Mouse (Mus musculus): Measurements from ENCODE around the gene Irf2bpl. TPM values are rescaled to one million over a fixed set of nuclear protein-coding genes. Genes with fewer than 3 reads are reported as not detected.

Gene Irf2bpl
- polyA plus RNA-seq, 1 experiment: 0.04 TPM

DNA sequence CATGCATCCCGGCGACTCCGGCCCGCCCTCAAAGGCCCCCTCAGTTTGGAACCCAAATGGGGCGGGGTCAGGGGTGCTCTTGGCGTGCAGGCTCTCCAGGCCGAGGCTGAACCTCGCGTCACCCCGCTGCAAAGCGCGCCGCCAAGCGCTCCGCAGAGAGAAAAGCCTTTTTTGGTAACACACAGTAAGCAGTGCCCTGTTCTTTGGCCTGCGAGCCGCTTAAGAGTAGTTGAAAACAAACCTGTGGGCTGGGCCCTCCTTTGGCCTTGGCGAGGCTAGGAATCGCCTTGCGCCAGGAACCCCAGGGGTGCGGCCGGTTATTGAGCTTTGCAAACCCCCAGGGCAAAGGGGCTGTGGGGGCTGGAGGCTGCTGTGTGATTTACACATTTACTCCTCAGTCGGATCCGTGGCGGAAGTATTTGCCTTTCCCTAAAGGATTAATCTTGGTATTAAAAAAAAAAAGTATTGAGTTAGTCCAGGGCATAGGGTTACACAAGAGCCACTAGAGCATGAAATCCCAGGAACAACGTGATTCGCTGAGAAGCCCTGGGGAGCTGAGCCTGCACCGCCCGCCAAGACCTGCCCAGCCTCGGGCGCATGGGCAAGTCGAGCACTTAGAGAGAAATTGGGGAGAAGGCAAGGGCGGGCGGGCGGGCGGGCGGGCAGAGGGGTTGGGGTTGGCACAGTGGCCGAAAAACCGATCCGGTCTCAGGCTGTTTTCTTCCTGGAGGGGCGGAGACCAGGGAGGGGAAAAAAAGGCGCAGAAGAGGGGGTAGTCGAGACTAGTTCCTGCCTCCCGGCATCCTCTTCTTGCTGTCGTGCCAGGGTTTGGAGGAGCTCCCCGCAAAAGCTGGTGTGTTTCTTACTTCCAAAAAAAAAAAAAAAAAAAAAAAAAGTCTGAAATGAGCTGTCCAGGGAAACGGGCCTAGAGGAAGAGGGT, 3.8 kb upstream of the Irf2bpl start:
- Histone ChIP-seq H3K27me3 (ENCODE audit: control insufficient read depth) (peaks cover 90% of the 10 kb centered on the region), H3K36me3 (ENCODE audit: control insufficient read depth) (no peaks in the 10 kb centered on the region), H3K4me1 (ENCODE audit: control insufficient read depth) (peaks cover 36% of the 10 kb centered on the region), H3K9me3 (ENCODE audit: control insufficient read depth, low read length) (peaks cover 6% of the 10 kb centered on the region; the same call in 1 of the 2 replicates), H3K4me3 (replicated peaks) (peak overlapping the region; percentile 32)
- TF ChIP-seq GATA1 (IDR thresholded peaks at IDR 0.05; ENCODE audit: low read length) (no peak), TAL1 (IDR thresholded peaks at IDR 0.05; ENCODE audit: low read length) (no peak)

DNA sequence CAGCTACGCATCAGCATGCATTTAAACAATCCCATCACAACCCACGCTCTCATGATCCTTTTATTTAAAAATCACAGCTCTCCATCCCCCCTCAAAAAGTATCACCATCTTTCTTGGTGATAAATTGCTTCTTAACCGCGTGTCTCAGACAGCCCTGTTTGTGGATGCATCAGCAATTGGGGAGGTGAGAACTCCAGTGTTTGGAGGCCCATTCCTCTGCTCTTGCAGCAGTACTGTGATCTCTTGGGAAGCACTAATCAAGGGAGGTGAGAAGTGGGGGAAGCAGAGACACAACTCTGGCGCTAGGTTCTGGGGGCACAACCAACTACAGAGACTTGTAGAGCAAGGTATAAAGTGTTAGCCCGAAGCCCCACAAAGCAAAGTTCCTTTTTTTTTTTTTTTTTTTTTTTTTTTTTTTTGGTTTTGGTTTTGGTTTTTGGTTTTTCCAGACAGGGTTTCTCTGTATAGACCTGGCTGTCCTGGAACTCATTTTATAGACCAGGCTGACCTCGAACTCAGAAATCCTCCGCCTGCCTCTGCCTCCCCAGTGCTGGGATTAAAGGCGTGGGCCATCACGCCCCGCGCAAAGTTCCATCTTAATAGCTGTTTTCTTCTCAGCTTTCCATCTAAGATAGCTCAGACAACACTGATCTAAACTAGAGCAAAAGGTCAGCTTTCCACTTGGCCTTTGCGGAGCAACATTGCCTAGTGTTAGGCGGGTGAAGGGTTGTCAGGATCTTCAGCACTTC, 3.0 kb upstream of the Irf2bpl start:
- H3K4me1 ChIP-seq (ENCODE audit: control insufficient read depth): peaks cover 28% of the 10 kb centered on the region
- TF ChIP-seq GATA1 (IDR thresholded peaks at IDR 0.05; ENCODE audit: low read length) (no peak), TAL1 (IDR thresholded peaks at IDR 0.05; ENCODE audit: low read length) (no peak)
- H3K9me3 ChIP-seq (ENCODE audit: control insufficient read depth, low read length): peaks cover 13% of the 10 kb centered on the region; the same call in 1 of the 2 replicates
- H3K36me3 ChIP-seq (ENCODE audit: control insufficient read depth): no peaks in the 10 kb centered on the region
- peaks cover 98% of the 10 kb centered on the region for H3K27me3 ChIP-seq (ENCODE audit: control insufficient read depth)
- no peak overlapping the region for H3K4me3 ChIP-seq (replicated peaks)

- peaks cover 18% of the 10 kb centered on the region for H3K4me1 ChIP-seq (ENCODE audit: control insufficient read depth)
- peaks cover 16% of the 10 kb centered on the region; the same call in 1 of the 2 replicates for H3K9me3 ChIP-seq (ENCODE audit: control insufficient read depth, low read length)
- TF ChIP-seq TAL1 (IDR thresholded peaks at IDR 0.05; ENCODE audit: low read length): no peak
- H3K27me3 ChIP-seq (ENCODE audit: control insufficient read depth): peaks cover 99% of the 10 kb centered on the region
- H3K36me3 ChIP-seq (ENCODE audit: control insufficient read depth): no peaks in the 10 kb centered on the region; the same call in 1 of the 2 replicates
- H3K4me3 ChIP-seq (replicated peaks): no peak overlapping the region
Measured at GRCm38 (mm10) chr12:86886446-86886965, 1.9 kb upstream of the Irf2bpl start.

- TF ChIP-seq TAL1 (IDR thresholded peaks at IDR 0.05; ENCODE audit: low read length) (no peak), GATA1 (IDR thresholded peaks at IDR 0.05; ENCODE audit: low read length) (no peak)
- no peak overlapping the region for H3K4me3 ChIP-seq (replicated peaks)
- H3K4me1 ChIP-seq (ENCODE audit: control insufficient read depth): peaks cover 17% of the 10 kb centered on the region
- H3K27me3 ChIP-seq (ENCODE audit: control insufficient read depth): peaks cover 97% of the 10 kb centered on the region
- peaks cover 16% of the 10 kb centered on the region; the same call in 1 of the 2 replicates for H3K9me3 ChIP-seq (ENCODE audit: control insufficient read depth, low read length)
- no peaks in the 10 kb centered on the region; the same call in 1 of the 2 replicates for H3K36me3 ChIP-seq (ENCODE audit: control insufficient read depth)
Measured at GRCm38 (mm10) chr12:86885746-86886145, 1.1 kb upstream of the Irf2bpl start.

- Histone ChIP-seq H3K4me1 (ENCODE audit: control insufficient read depth) (peaks cover 17% of the 10 kb centered on the region), H3K36me3 (ENCODE audit: control insufficient read depth) (no peaks in the 10 kb centered on the region; the same call in 1 of the 2 replicates), H3K4me3 (replicated peaks) (no peak overlapping the region), H3K27me3 (ENCODE audit: control insufficient read depth) (peaks cover 97% of the 10 kb centered on the region), H3K9me3 (ENCODE audit: control insufficient read depth, low read length) (peaks cover 16% of the 10 kb centered on the region; the same call in 1 of the 2 replicates)
- TF ChIP-seq TAL1 (IDR thresholded peaks at IDR 0.05; ENCODE audit: low read length): no peak
- no peak for TF ChIP-seq GATA1 (IDR thresholded peaks at IDR 0.05; ENCODE audit: low read length)
Measured at GRCm38 (mm10) chr12:86885336-86885735, 738 bp upstream of the Irf2bpl start.

DNA sequence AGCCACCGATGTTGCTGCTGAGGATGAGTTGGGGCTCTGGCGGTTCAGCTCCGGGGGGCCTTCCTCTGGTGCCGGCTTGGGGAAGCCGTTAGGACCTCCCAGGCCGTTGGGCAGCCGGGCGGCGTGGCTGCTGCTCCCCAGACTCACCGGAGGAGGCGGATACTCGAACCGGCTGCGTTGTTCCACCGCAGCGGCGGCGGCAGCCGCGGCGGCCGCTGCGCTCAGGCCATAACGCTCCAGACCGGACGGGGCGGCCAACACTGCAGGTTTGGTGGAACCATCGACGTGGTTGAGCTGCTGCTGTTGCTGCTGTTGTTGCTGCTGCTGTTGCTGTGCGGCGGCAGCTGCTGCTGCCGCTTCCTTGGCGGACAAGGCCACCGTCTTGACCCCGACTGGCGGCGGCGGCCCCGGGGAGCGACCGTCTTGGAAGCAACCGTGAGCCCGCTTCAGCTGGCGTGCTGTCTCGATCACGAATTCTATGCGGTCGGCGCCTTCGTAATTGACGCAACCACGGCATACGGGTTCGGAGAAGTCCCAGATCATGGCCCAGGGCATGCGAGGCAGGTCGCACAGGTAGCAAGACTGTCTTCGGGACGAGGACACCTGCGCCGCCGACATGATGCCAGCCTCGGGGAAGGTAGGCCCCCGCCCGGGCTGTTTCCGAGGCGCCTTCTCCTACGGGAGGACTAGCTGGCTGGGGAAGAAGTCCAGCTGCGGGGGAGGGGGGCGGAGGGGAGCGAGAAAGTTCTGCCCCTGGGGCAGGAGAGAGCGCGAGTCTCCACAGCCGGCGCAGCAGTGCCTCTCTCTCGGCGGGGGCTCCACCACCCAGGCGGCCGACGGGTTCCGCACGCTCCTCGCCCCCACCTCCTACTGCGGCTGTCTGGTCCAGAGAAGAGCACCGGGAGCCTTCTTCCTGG, 1.1 kb downstream of the Irf2bpl start:
- Histone ChIP-seq H3K27me3 (ENCODE audit: control insufficient read depth) (peaks cover 97% of the 10 kb centered on the region), H3K36me3 (ENCODE audit: control insufficient read depth) (no peaks in the 10 kb centered on the region; the same call in 1 of the 2 replicates), H3K4me1 (ENCODE audit: control insufficient read depth) (peaks cover 12% of the 10 kb centered on the region), H3K4me3 (replicated peaks) (peak overlapping the region; percentile 55), H3K9me3 (ENCODE audit: control insufficient read depth, low read length) (peaks cover 16% of the 10 kb centered on the region; the same call in 1 of the 2 replicates)
- TF ChIP-seq TAL1 (IDR thresholded peaks at IDR 0.05; ENCODE audit: low read length): no peak
- TF ChIP-seq GATA1 (IDR thresholded peaks at IDR 0.05; ENCODE audit: low read length): no peak

GRCm38 (mm10) chr12:86883019-86883279, 1.6 kb downstream of the Irf2bpl start:
- peaks cover 16% of the 10 kb centered on the region; the same call in 1 of the 2 replicates for H3K9me3 ChIP-seq (ENCODE audit: control insufficient read depth, low read length)
- H3K4me3 ChIP-seq (replicated peaks): peak overlapping the region; percentile 55
- TF ChIP-seq TAL1 (IDR thresholded peaks at IDR 0.05; ENCODE audit: low read length) (no peak), GATA1 (IDR thresholded peaks at IDR 0.05; ENCODE audit: low read length) (no peak)
- H3K4me1 ChIP-seq (ENCODE audit: control insufficient read depth): peaks cover 8% of the 10 kb centered on the region
- H3K36me3 ChIP-seq (ENCODE audit: control insufficient read depth): no peaks in the 10 kb centered on the region; the same call in 1 of the 2 replicates
- H3K27me3 ChIP-seq (ENCODE audit: control insufficient read depth): peaks cover 94% of the 10 kb centered on the region
